Mouse (Mus musculus): ENCODE data around the gene Zfp786.

Zfp786 gene

DNA sequence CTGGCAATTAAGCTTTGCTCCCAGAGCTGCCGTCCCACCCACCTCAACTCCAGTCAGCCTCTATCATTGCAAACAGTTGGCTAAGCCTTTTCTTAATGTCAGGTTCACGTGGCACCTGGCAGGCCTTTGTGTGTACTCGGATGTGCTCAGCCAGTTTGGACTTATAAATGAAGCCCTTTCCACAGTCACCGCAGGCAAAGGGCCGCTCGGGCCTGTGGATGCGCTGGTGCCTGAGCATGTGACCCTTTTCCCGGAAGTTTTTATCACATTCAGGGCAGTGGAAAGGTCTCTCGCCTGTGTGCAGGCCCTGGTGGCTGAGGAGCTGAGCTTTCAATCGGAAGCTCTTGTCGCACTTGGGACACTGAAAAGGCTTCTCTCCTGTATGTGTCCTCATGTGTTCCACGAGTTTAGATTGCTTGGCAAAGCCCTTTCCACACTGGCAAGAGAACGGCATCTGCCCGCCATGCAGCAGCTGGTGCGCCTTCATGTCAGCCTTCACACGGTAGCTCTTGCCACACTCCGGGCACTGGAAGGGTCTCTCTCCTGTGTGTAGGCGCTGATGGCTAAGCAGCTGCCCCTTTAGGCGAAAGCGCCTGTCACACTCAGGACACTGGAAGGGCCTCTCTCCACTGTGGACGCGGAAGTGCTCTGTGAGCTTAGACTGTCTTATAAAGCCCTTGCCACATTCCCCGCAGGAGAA, 10.9 kb downstream of the Zfp786 start:
- DNase-seq = peak in 1 of 2 experiments; percentile 16

- DNase-seq = no peak
Observed at GRCm38 (mm10) chr6:47818721-47819120, 11.9 kb downstream of the Zfp786 start.

DNA sequence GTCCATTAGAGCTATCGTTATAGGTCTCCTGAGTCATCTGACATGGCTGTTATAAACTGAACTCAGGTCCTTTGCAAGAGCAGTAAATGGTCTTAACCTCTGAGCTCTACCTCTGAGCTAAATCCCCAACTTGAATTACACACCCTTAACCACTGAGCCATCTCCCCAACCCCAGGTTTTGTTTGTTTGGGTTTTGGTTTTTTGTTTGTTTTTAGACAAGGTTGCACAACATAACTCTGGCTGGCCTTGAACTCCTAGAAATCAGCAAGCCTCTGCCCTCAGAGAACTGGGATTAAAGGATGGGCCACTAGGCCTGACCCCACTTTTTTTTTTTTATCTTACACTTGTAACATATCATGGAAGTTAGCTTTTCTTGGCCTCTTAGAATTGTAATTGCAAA, 14.5 kb downstream of the Zfp786 start:
- DNase-seq = no peak

DNA sequence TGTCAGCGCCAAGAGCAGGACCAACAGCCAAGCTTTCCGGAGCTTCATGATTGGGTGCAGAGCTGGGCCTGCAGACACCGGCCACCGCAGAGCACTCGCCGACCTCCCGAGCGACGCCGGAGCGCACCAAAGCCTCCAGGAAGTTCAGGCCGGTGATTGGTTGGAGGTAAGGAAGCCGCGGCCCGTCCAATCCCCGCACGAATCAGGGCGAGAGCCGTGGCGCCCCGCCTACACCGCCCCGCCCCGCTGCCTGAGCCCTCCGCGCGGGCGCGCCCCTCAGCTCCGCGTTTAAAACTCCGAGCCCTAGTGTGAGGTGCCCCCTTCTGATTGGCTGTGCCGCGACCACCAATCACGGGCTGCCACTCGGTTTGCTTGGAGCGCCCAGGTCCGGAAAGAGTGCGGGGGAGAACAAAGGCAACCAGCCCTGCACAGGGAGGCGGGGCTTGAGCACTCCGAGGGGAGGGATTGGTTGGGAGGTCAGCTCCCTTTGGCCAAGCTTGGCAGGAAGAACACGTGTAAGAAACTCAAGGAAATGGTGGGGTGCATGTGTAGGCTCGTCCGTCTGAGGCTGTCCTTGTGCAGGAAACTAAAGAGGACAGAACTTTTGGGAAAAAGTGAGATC, 17.3 kb downstream of the Zfp786 start, which contains the start of gene Pdia4:
Pdia4 (minus strand) TSS at position 174 of the 622 bp plus-strand sequence.
- DNase-seq = peak; percentile 97 to 98

DNA sequence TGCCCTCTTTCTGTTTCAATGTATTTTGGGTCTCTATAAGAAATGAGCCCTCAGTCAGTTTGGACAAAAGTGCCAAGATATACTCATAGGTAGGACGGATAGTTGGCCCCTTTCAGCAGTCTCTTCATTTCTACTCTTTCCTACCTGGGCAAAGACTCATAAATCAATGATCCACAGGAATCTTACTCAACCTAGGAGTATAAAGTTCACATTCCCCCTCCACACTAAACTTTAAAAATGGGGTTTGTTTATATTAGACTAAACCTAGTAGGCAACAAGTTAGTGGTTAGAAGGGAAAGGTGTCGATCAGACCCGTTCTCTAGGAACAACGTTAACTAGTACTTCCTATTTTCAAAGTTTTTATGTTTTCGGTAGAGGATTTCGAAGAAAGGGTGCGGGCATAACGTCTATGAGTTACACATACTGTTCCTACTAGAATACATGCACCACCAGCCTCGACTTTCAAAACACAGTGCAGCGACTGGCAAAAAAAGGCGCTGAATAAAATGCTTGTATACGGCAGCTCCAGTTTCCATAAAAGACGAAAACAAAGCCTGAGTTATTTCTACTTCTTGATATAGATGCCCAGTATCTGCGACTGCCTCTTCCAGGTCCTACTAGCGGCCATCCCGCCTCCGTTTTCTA, 18.3 kb downstream of the Zfp786 start:
- no peak for DNase-seq

DNA sequence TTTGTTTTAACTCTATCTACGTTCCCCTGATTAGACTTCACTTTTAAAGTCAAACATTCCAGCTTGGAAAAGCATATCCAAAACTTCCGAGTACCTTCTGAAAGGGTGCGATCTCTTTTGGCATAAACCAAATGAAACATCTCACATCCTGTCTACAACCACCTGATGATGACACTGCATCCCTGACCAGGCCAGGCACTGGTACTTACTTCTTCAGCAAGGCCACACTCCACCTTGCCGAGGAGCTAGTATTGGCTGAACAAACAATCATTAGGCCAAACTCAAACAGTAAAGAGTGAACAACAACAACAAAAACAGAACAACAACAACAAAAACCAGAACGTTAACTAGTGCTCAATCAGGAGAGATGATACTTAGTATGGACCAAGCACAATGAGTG, 19.3 kb downstream of the Zfp786 start:
- DNase-seq = no peak

GRCm38 (mm10) chr6:47810181-47810580, 20.5 kb downstream of the Zfp786 start:
- no peak for DNase-seq

- DNase-seq = no peak
Observed at GRCm38 (mm10) chr6:47809053-47809452, 21.6 kb downstream of the Zfp786 start.

DNA sequence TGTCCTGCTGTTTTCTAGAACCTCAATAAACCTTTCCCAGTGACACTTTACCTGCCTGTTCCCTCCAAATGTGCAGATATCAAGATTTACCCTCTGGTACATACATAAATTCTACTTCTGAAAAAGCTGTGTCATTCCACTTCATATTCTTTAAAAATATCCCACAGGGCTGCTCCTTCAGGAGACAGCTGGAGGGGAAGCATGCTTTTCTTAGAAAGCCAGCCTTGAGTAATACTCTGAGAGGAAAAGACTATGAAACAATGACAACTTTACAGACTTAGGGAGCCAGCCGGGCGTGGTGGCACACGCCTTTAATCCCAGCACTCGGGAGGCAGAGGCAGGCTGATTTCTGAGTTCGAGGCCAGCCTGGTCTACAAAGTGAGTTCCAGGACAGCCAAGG, 22.1 kb downstream of the Zfp786 start:
- no peak for DNase-seq

- no peak for DNase-seq
Observed at GRCm38 (mm10) chr6:47807419-47807818, 23.2 kb downstream of the Zfp786 start.

GRCm38 (mm10) chr6:47805520-47805919, 25.1 kb downstream of the Zfp786 start:
- DNase-seq = no peak

GRCm38 (mm10) chr6:47799079-47799478, 31.6 kb downstream of the Zfp786 start:
- DNase-seq = peak; percentile 39 to 71

- DNase-seq = peak; percentile 44 to 64
Observed at GRCm38 (mm10) chr6:47794106-47794830, 36.4 kb downstream of the Zfp786 start.

GRCm38 (mm10) chr6:47793284-47793683, 37.4 kb downstream of the Zfp786 start:
- DNase-seq = no peak

GRCm38 (mm10) chr6:47792533-47792932, 38.1 kb downstream of the Zfp786 start:
- no peak for DNase-seq

DNA sequence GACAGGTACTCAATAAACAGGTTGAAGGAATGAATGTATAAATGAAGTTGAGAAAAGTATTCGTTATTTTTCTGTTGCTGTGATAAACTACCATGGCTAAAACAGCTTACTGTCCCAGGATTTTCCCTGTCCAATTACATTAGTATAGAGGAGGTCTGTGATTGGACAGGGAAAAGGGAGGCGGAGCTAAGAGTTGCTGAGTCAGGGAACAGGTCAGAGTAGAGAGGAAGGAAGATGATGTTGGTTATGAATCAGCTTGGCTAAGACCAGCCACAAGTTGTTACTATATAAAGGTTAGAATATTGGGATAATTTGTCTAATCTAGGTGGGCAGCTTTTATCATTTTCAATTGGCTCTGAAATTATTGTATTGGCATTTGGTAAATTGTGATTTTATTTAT, 39.9 kb downstream of the Zfp786 start:
- DNase-seq = peak in 1 of 2 experiments; percentile 47

DNA sequence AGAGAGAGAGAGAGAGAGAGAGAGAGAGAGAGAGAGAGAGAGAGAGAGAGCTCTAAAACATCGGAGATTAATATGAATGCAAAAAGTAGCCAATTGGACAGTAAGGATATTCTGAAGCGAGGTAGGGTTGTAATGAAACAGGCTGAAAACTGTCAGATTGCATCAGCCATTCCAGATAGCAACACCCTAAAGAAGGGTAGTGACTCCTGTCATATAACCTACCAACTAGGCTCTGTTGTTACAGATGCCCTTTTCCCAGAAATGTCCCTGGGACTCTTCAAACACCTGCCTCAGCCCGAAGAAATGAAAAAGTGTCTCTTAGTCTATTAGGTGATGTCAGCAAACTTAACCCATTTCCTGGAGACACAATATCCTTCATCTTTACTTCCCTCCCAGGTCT, 41.8 kb downstream of the Zfp786 start:
- DNase-seq = peak in 1 of 2 experiments; percentile 30

DNA sequence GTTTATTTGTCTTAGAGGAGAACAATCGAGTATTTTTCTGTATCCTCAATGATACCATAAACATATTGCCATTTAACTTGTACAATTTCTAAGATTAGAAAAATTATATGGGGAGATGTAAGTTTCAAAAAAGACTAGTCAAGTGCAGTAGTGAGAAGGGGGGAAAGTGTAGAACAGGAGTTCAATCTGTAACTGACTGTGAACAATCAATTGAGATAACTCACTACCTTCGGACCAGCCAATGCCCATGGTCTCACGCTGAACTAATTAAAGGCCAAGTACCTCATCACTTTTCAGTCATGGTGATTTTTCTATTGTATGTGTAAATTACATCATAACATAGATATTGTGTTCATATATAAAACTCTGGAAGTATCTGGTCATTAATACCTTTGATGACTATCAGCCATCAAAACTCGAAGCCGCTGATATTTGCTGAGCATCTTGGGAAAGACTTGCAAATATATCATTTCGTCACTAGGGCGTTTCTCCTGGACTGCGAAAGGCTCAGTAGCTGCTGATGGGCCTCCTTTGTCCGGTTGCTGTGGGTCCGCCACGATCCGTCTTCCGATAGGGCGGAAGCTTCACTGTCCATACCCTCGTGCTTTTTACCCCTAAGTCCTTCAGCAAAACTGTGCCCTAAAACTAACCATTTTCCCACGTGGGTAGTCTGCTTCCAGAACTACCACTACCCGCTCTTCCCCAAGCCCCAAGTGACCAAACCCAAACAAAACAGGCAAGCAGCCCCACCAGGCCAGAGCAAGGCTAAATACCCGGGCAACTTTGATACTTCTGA, 42.5 kb downstream of the Zfp786 start:
- peak; percentile 85 to 86 for DNase-seq

- DNase-seq = no peak
Observed at GRCm38 (mm10) chr6:47784707-47785412, 45.8 kb downstream of the Zfp786 start.

GRCm38 (mm10) chr6:47781091-47781968, 49.3 kb downstream of the Zfp786 start:
- peak; percentile 38 to 46 for DNase-seq

DNA sequence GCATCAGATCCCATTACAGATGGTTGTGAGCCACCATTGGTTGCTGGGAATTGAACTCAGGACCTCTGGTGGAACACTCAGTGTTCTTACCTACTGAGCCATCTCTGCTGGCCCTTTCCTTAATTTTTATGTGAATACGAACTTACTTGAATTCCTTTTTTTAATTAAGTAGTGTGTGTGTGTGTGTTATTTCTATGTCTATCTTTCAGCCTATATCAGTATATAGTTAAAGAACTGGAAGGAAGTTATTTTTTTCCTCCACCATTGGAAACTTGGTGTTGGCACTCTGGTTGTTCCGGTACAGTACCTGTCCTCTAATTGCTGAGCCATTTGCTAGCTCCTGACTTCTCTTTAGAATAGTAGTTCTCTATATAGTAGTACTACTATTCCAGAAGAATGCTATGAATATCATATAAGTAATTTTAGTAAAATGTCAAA, 50.1 kb downstream of the Zfp786 start:
- DNase-seq = peak in 1 of 2 experiments; percentile 36
